Mouse (Mus musculus) intestine, embryonic 16.5 days (tissue): ENCODE results near the gene Baiap2l2. TPM values are rescaled to one million over a fixed set of nuclear protein-coding genes. Genes with fewer than 3 reads are reported as not detected.
A peak's percentile ranks its signal among the peaks of the same experiment; 100 is the strongest.

Experiments
- ATAC-seq: fragments of 200-750 bp; cut with Nextera tagmentation; 2 replicates; pipeline ENCODE4 v1.8.0; 2017; ENCODE audit warnings: moderate TSS enrichment, moderate library complexity
- H3K27ac ChIP-seq: fragments of 300-500 bp; sonication (generic); 2 replicates; pipeline ENCODE4 v1.5.1; 2014; ENCODE audit warnings: mild to moderate bottlenecking, low read length
- H3K27me3 ChIP-seq: fragments of 300-500 bp; sonication (generic); replicated peaks from 2 replicates; pipeline ENCODE4 v1.6.1; 2014; ENCODE audit warnings: low read length, control low read depth, mixed read lengths; ENCODE audit not compliant: control insufficient read depth, insufficient read depth
- H3K36me3 ChIP-seq: fragments of 300-500 bp; sonication (generic); 2 replicates; pipeline ENCODE4 v1.6.1; 2014; ENCODE audit warnings: low read length, control low read depth; ENCODE audit not compliant: control insufficient read depth, insufficient read depth
- H3K4me1 ChIP-seq: fragments of 300-500 bp; sonication (generic); 2 replicates; pipeline ENCODE4 v1.6.1; 2014; ENCODE audit warnings: low read length, control low read depth, mixed read lengths; ENCODE audit not compliant: control insufficient read depth, insufficient read depth
- H3K4me2 ChIP-seq: fragments of 300-500 bp; sonication (generic); 2 replicates; pipeline ENCODE4 v1.6.1; 2014; ENCODE audit warnings: low read depth, low read length, control low read depth
- H3K4me3 ChIP-seq: fragments of 300-500 bp; sonication (generic); 2 replicates; pipeline ENCODE4 v1.5.1; 2014; ENCODE audit warnings: mild to moderate bottlenecking, low read length
- H3K9ac ChIP-seq: fragments of 300-500 bp; sonication (generic); 2 replicates; pipeline ENCODE4 v1.6.1; 2014; ENCODE audit warnings: low read depth, low read length
- H3K9me3 ChIP-seq: fragments of 300-500 bp; sonication (generic); 2 replicates; pipeline ENCODE4 v1.6.1; 2016; ENCODE audit warnings: low read length, control low read depth; ENCODE audit not compliant: control insufficient read depth
- WGBS: fragments of 180-500 bp; shearing (Covaris S2); extraction: QIAGEN DNeasy Blood & Tissue Kit; methylation state at CpG from one replicate; pipeline ENCODE4 v1.1.7; 2014; 5-methylcytosine and 5-hydroxymethylcytosine counted together
- polyA plus RNA-seq: library from polyadenylated mRNA; unstranded; fragments of >200 nt; fragmentation: Nextera tagmentation; extraction: Ambion mirVana; gene quantifications from 2 replicates; pipeline ENCODE4 v1.2.1, GENCODE M21; 2015

Gene Baiap2l2
- polyA plus RNA-seq, 1 experiment from 2014 or later: 13.6 TPM

- no peak overlapping the region for H3K4me2 ChIP-seq
- H3K27me3 ChIP-seq: no peaks in the 10 kb centered on the region; the same call in 1 of the 2 replicates
- WGBS: 68% methylated on average over 3 of the region's 3 CpGs
- no peak overlapping the region for H3K4me3 ChIP-seq
- no peaks in the 10 kb centered on the region for H3K36me3 ChIP-seq
- H3K9ac ChIP-seq: no peak overlapping the region
- ATAC-seq: no peak
- no peak overlapping the region for H3K27ac ChIP-seq
- no peaks in the 10 kb centered on the region for H3K4me1 ChIP-seq
- no peaks in the 10 kb centered on the region for H3K9me3 ChIP-seq
Observed at GRCm38 (mm10) chr15:79216191-79216590, 69.1 kb downstream of the Baiap2l2 start.

- H3K36me3 ChIP-seq: no peaks in the 10 kb centered on the region
- WGBS: 77% methylated on average over 6 of the region's 6 CpGs
- H3K27ac ChIP-seq: peak overlapping the region; percentile 37; the same call in 1 of the 2 replicates
- no peaks in the 10 kb centered on the region; the same call in 1 of the 2 replicates for H3K27me3 ChIP-seq
- no peak overlapping the region for H3K9ac ChIP-seq
- H3K9me3 ChIP-seq: no peaks in the 10 kb centered on the region
- H3K4me3 ChIP-seq: no peak overlapping the region
- no peaks in the 10 kb centered on the region for H3K4me1 ChIP-seq
- H3K4me2 ChIP-seq: no peak overlapping the region
- no peak for ATAC-seq
Observed at GRCm38 (mm10) chr15:79213591-79213990, 71.7 kb downstream of the Baiap2l2 start.

DNA sequence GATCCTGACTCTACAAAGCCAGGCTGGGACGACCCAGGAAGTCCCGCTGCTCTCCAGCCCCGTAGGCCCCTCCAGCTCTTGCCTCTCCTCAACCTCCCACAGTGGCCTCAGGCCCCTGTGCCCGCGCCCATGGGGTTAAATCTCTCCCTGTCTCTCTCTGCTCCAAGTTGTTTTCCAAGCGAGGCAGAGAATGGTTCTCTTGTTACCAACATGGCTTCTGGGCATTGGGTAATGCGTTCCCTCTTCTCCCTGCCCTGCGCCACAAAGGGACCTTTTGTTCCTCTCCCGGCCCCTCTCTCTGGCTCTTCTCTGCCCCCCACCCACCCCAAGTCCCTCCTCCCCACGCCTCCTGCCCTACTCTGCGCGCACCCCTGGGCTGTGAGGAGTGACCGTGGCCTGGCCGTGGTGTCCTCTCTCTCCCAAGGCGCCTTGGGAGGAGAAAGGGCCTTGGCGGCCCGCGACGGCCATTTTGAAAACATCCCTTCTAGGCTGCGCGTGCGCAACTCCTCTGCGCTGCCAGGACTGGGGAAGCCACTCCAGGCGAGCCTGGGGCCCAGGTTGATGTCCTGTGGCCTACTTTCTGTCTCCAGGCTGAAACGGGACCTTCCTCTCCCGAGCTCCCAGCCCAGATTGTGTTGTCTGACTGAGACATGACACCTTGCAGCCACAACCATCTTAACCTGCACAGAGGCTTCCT is 72.4 kb downstream of the Baiap2l2 start:
- 88% methylated on average over 26 of the region's 26 CpGs for WGBS
- Histone ChIP-seq H3K9me3 (no peaks in the 10 kb centered on the region), H3K36me3 (no peaks in the 10 kb centered on the region), H3K27me3 (no peaks in the 10 kb centered on the region; the same call in 1 of the 2 replicates), H3K4me3 (no peak overlapping the region), H3K9ac (no peak overlapping the region), H3K4me1 (no peaks in the 10 kb centered on the region), H3K4me2 (no peak overlapping the region), H3K27ac (peak overlapping the region; percentile 37; the same call in 1 of the 2 replicates)
- peak; percentile 46 for ATAC-seq

GRCm38 (mm10) chr15:79210357-79210756 is 75.0 kb downstream of the Baiap2l2 start:
- H3K4me2 ChIP-seq: no peak overlapping the region
- no peaks in the 10 kb centered on the region for H3K4me1 ChIP-seq
- H3K27ac ChIP-seq: no peak overlapping the region
- no peak for ATAC-seq
- WGBS: 65% methylated on average over 2 of the region's 2 CpGs
- no peak overlapping the region for H3K9ac ChIP-seq
- H3K36me3 ChIP-seq: no peaks in the 10 kb centered on the region
- H3K9me3 ChIP-seq: no peaks in the 10 kb centered on the region
- H3K4me3 ChIP-seq: no peak overlapping the region
- H3K27me3 ChIP-seq: no peaks in the 10 kb centered on the region; the same call in 1 of the 2 replicates

DNA sequence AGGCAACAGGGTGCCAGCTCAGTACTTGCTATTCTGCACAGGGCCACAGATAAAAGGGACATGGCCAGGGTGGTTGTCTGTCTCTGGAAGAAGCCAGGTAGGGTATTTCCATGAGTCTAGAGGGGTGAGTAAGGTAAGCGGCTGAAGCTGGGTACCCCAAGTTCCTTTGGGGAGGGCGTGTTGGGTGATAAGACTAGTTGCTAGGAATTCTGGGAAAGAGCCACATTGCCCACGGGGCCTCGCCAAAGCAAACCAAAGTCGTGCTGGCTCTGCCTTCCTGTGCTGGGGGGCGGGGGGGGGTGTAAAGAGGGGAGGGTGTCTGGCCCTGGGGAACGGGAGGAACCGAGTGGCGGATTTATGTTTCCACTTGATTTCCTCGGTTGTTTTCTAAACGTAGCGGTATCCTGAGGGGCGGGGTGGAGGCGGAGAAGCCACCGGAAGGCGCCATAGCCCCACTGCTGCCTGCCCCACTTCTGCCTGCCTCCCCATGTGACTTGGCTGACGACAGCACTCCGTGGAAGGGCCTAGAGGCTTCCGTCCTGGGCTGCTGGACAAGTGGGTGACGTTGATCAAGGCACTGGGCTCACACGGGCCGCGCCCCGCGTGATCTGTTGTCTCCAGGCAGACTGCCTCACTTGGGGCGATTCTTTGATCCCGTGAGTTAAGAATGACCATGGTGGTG is 76.4 kb downstream of the Baiap2l2 start:
- Histone ChIP-seq H3K4me3 (no peak overlapping the region), H3K4me2 (no peak overlapping the region), H3K27ac (no peak overlapping the region), H3K9me3 (no peaks in the 10 kb centered on the region), H3K27me3 (no peaks in the 10 kb centered on the region), H3K36me3 (no peaks in the 10 kb centered on the region), H3K4me1 (no peaks in the 10 kb centered on the region), H3K9ac (no peak overlapping the region)
- 70% methylated on average over 27 of the region's 27 CpGs for WGBS
- no peak for ATAC-seq

DNA sequence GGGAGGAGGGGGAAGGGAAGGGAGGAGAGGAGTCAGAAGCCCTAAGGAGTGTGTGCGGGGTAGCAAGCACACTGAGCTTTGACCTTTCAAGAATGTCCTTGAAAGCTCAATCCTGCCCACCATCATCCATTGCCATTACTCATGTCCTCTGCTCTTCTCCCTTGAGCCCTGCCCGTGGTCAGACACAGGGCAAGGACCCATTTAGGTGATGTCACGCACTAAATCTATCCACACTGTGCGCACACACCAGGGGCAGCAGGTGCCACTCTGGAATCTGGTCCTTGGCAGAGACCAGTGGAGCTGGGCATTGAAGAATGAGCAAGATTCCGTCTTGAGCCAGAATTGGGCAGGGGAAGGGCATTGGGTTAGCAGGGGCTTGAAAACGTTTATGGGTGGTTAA is 77.1 kb downstream of the Baiap2l2 start:
- H3K27me3 ChIP-seq: no peaks in the 10 kb centered on the region
- H3K4me2 ChIP-seq: no peak overlapping the region
- no peaks in the 10 kb centered on the region for H3K9me3 ChIP-seq
- WGBS: 75% methylated on average over 6 of the region's 6 CpGs
- H3K27ac ChIP-seq: no peak overlapping the region
- H3K36me3 ChIP-seq: no peaks in the 10 kb centered on the region
- H3K4me3 ChIP-seq: no peak overlapping the region
- no peak for ATAC-seq
- H3K4me1 ChIP-seq: no peaks in the 10 kb centered on the region
- no peak overlapping the region for H3K9ac ChIP-seq

Other genes with a start within 250 kb of the Baiap2l2 start
- gene Galr3, start 243.7 kb downstream of the Baiap2l2 start, polyA plus RNA-seq: 1.8 and 2.3 TPM in 2 replicates
- 56.4 and 57.5 TPM in 2 replicates for gene Ankrd54, start 222.6 kb downstream of the Baiap2l2 start, polyA plus RNA-seq
- 221 and 238 TPM in 2 replicates for gene Eif3l, start 210.4 kb downstream of the Baiap2l2 start, polyA plus RNA-seq
- 5.2 and 6.3 TPM in 2 replicates for gene Micall1, start 176.6 kb downstream of the Baiap2l2 start, polyA plus RNA-seq
- 287 and 317 TPM in 2 replicates for gene Polr2f, start 144.5 kb downstream of the Baiap2l2 start, polyA plus RNA-seq
- gene 1700088E04Rik, start 144.3 kb downstream of the Baiap2l2 start, polyA plus RNA-seq: 4.2 and 5.7 TPM in 2 replicates
- 5.2 and 5.4 TPM in 2 replicates for gene Sox10, start 120.3 kb downstream of the Baiap2l2 start, polyA plus RNA-seq
- 51.2 and 56.2 TPM in 2 replicates for gene Pick1, start 56.4 kb downstream of the Baiap2l2 start, polyA plus RNA-seq
- gene Gm49486, start 56.1 kb downstream of the Baiap2l2 start, polyA plus RNA-seq: 0.29 and 0.32 TPM in 2 replicates
- gene Slc16a8, start 30.8 kb downstream of the Baiap2l2 start, polyA plus RNA-seq: 0.07 TPM in 1 of 2 replicates, not detected in the other
- 27.1 and 28.3 TPM in 2 replicates for gene Pla2g6, start 42.9 kb upstream of the Baiap2l2 start, polyA plus RNA-seq
- 6.0 and 7.1 TPM in 2 replicates for gene Maff, start 61.1 kb upstream of the Baiap2l2 start, polyA plus RNA-seq
- 43.6 and 46.4 TPM in 2 replicates for gene Tmem184b, start 118.0 kb upstream of the Baiap2l2 start, polyA plus RNA-seq
- gene Csnk1e, start 170.0 kb upstream of the Baiap2l2 start, polyA plus RNA-seq: 28.9 and 30.8 TPM in 2 replicates
- gene Kcnj4, start 219.7 kb upstream of the Baiap2l2 start, polyA plus RNA-seq: not detected in 2 replicates
- 72.5 and 74.5 TPM in 2 replicates for gene Kdelr3, start 230.9 kb upstream of the Baiap2l2 start, polyA plus RNA-seq